Mouse (Mus musculus) bone marrow macrophage, adult 2 months (primary cell): ENCODE measurements around the gene Ranbp3. TPM values are rescaled to one million over a fixed set of nuclear protein-coding genes. Genes with fewer than 3 reads are reported as not detected.

ENCODE experiments used
- H3K27ac ChIP-seq: 2 replicates; pipeline ENCODE4 v1.5.1; 2012; ENCODE audit warnings: low read depth, low read length; ENCODE audit not compliant: insufficient read depth
- H3K4me1 ChIP-seq: 2 replicates; pipeline ENCODE4 v1.6.1; 2012; ENCODE audit warnings: low read length; ENCODE audit not compliant: control insufficient read depth, insufficient read depth
- H3K4me3 ChIP-seq: 2 replicates; pipeline ENCODE4 v1.5.1; 2012; ENCODE audit warnings: mild to moderate bottlenecking, low read length, moderate library complexity; ENCODE audit not compliant: insufficient read depth
- CTCF ChIP-seq: IDR thresholded peaks from 2 replicates; pipeline ENCODE4 v1.5.1; 2012; ENCODE audit warnings: low read depth, mild to moderate bottlenecking, low read length, moderate library complexity
- POLR2A ChIP-seq: IDR thresholded peaks from 2 replicates; pipeline ENCODE4 v1.6.1; 2012; ENCODE audit warnings: mild to moderate bottlenecking, low read depth, low read length, borderline replicate concordance
- polyA plus RNA-seq: library from polyadenylated mRNA; stranded (reverse); fragments of >200 nt; gene quantifications from 2 replicates; pipeline ENCODE4 v1.2.4, GENCODE M21; 2012; ENCODE audit not compliant: missing spikeins, insufficient read depth, insufficient read length

Gene Ranbp3
- polyA plus RNA-seq, 1 experiment: 36.9 TPM

DNA sequence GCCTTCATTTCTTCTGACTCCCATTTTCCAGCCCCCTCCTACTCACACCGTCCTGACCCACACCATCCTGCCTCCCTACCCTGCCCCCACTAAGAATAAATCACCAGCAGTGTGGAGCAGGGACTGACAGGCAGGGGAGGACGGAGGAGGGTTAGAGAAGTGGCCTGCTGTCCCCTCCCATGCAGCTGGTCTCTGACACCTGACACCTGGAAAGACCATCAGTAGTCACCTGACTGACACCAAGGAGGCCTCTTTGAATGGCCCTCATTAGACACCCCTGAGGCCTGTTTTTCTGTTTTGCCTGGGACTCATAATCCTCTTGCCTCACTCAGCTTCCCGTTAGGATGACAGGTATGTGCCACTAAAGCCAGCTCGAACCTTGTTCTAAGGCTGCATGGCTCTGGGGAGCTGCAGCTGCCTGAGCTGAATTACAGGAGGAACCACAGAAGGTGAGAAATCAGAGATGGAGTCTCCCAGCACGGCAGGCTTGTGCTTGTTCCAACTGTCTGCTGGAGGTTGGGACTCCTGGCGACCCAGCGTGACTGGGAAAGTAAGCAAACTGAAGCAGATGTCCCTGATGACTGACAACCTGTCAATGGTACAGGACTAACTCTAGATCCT, 54.0 kb downstream of the Ranbp3 start:
- no peak overlapping the region for H3K4me3 ChIP-seq
- H3K4me1 ChIP-seq: no peaks in the 10 kb centered on the region
- TF ChIP-seq CTCF: no peak
- no peak for TF ChIP-seq POLR2A

GRCm38 (mm10) chr17:56727659-56728058, 54.6 kb downstream of the Ranbp3 start:
- Histone ChIP-seq H3K4me1 (no peaks in the 10 kb centered on the region), H3K27ac (no peak overlapping the region), H3K4me3 (no peak overlapping the region)
- no peak for TF ChIP-seq POLR2A
- TF ChIP-seq CTCF: no peak

More for the DNA sequence above, 54.0 kb downstream of the Ranbp3 start:
- no peak overlapping the region for H3K27ac ChIP-seq

GRCm38 (mm10) chr17:56728117-56728516, 55.0 kb downstream of the Ranbp3 start:
- Histone ChIP-seq H3K4me3 (no peak overlapping the region), H3K4me1 (no peaks in the 10 kb centered on the region), H3K27ac (no peak overlapping the region)
- TF ChIP-seq CTCF (no peak), POLR2A (no peak)

DNA sequence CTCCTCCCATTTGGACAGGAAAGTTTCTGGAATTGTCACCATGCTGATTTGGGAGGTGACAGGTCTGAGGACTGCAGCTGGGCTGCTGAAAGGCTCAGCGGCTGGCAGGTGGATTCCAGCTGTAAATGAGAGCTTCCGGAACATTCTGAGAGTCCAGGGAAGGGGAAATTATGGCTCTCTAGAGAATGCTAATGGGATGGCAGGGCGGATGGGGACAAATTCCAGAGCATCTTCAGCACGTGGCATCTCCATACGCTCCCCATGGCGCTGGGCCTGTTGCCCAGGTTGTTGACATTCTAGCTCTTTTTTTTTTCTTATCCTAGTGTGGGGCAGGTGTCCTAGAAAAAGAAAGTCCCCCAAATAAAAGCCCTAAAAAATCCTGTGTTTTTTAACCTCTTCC, 56.1 kb downstream of the Ranbp3 start:
- H3K4me3 ChIP-seq: no peak overlapping the region
- H3K27ac ChIP-seq: no peak overlapping the region
- no peaks in the 10 kb centered on the region for H3K4me1 ChIP-seq
- TF ChIP-seq CTCF: no peak
- no peak for TF ChIP-seq POLR2A

DNA sequence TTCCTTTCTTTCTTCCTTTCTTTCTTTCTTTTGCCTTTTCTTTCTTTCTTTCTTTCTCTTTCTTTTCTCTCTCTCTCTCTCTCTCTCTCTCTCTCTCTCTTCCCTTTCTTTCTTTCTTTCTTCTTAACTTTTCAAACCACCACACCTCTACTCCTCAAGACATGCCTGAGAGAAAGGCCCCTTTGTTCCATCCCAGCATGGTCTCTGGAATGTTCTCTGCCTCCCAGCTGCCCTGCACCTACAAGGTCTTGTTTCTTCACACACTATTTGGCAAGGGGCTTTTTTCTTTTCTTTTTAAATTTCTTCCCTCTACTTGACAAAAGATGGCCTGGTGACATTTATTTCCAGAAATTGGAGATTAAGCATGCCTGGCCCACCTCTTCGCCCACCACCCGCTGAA, 56.6 kb downstream of the Ranbp3 start:
- TF ChIP-seq CTCF: no peak
- TF ChIP-seq POLR2A: no peak
- H3K4me3 ChIP-seq: no peak overlapping the region
- H3K27ac ChIP-seq: no peak overlapping the region
- no peaks in the 10 kb centered on the region for H3K4me1 ChIP-seq

DNA sequence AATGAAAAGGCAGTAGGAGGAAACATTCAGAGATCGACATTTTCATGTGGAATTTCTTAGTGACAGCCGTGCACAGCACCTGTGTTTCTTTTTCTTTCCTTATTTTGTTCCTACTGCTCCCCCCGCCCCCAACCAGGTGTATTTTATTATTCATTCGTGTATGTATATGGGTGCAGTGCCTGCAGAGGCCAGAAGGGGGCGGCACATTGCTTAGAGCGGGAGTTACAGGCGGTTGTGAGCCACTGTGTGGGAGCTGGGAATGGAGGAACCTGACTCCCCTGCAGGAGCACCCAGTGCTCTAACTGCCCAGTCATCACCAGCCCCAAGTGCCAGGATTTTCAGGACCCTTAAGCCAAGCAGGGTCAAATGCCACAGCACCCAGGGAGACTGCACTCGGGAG, 63.4 kb downstream of the Ranbp3 start:
- TF ChIP-seq POLR2A: no peak
- no peak; the same call in 1 of the 2 replicates for TF ChIP-seq CTCF
- no peak overlapping the region for H3K4me3 ChIP-seq
- H3K4me1 ChIP-seq: no peaks in the 10 kb centered on the region
- H3K27ac ChIP-seq: no peak overlapping the region

DNA sequence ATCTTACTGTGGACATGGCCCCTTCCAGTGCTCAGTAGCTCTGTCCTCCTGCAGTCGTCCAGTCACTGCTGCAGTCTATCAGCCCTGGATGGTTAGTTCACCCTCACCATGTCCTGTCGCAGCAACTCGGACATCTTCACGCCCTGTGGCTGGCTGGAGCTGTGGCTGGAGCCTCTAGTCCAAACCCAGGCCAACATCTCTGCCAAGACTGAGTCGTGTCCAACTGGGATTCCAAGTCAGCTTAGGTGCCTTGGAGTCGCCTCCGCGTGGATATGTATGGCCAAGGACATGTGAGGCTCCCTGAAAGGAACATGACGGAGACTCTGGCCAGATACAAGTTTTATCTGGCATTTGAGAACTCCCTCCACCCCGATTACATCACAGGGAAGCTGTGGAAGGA, 65.1 kb downstream of the Ranbp3 start:
- no peak overlapping the region for H3K27ac ChIP-seq
- no peaks in the 10 kb centered on the region for H3K4me1 ChIP-seq
- no peak overlapping the region for H3K4me3 ChIP-seq
- TF ChIP-seq CTCF (no peak), POLR2A (no peak)

DNA sequence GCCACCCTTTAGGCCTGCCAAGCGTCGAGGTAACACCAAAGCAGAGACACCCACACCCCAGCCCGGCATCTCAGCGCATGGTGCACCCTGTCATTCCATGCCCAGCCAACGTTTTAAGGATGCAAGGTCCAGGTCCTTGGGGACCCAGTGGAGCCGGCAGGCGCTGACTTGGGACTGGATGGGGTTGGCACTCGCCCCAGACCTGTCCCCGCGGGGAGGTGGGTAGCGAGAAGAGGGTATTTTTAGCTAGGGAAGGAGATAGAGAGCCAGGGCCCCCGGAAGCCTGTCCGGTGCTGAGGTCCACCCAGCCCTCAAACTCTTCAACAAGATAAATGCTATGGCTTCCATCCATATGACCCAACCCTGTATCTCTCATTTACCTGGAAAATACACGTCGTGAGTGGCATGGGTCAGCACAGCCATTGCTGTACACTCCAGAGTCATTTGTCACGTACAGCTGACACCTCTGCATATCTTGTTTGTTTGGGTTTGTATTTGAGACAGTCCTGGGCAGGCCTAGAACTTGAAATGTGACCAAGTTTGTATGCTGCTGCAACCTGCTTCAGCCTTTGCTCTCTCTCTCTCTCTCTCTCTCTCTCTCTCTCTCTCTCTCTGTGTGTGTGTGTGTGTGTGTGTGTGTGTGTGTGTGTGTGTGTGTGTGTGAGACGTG, 67.2 kb downstream of the Ranbp3 start:
- Histone ChIP-seq H3K27ac (no peak overlapping the region), H3K4me1 (no peaks in the 10 kb centered on the region), H3K4me3 (no peak overlapping the region)
- TF ChIP-seq POLR2A: no peak
- no peak for TF ChIP-seq CTCF

GRCm38 (mm10) chr17:56740788-56741160, 67.7 kb downstream of the Ranbp3 start:
- TF ChIP-seq CTCF: no peak
- TF ChIP-seq POLR2A: no peak
- Histone ChIP-seq H3K4me3 (no peak overlapping the region), H3K4me1 (no peaks in the 10 kb centered on the region), H3K27ac (no peak overlapping the region)

- Histone ChIP-seq H3K27ac (no peak overlapping the region), H3K4me1 (no peaks in the 10 kb centered on the region), H3K4me3 (no peak overlapping the region)
- TF ChIP-seq CTCF (no peak), POLR2A (no peak)
These were observed 71.1 kb downstream of the Ranbp3 start for GRCm38 (mm10) chr17:56744173-56744572.
